Mouse (Mus musculus): ENCODE results near the gene Nudt22.
"Not testable (repeated sequence)": the region's sequence is repeated elsewhere in the genome, so short reads cannot be mapped to it uniquely, and the experiment has no call there.

Nudt22 gene

GRCm38 (mm10) chr19:6995255-6995991 lies 494 bp downstream of the Nudt22 start:
- peak; percentile 66 for DNase-seq (ENCODE audit: low read depth, low spot score)

- no peak for DNase-seq (ENCODE audit: low read depth, low spot score)
These were observed 1.4 kb downstream of the Nudt22 start for GRCm38 (mm10) chr19:6994489-6994888.

GRCm38 (mm10) chr19:6994002-6994401 lies 1.9 kb downstream of the Nudt22 start:
- no peak for DNase-seq (ENCODE audit: low read depth, low spot score)

GRCm38 (mm10) chr19:6993011-6993770 lies 2.7 kb downstream of the Nudt22 start:
- no peak for DNase-seq (ENCODE audit: low read depth, low spot score)

GRCm38 (mm10) chr19:6992011-6992858 lies 3.7 kb downstream of the Nudt22 start, which contains the start of gene Dnajc4:
Gene Dnajc4, minus strand, starts transcription at chr19:6992572.
- DNase-seq (ENCODE audit: low read depth, low spot score), result peak; percentile 99

- not testable (repeated sequence) for DNase-seq (ENCODE audit: low read depth, low spot score)
These were observed 4.8 kb downstream of the Nudt22 start for GRCm38 (mm10) chr19:6991166-6991565.

- DNase-seq (ENCODE audit: low read depth, low spot score), result no peak
These were observed 5.2 kb downstream of the Nudt22 start for GRCm38 (mm10) chr19:6990712-6991111.

- no peak for DNase-seq (ENCODE audit: low read depth, low spot score)
These were observed 6.7 kb downstream of the Nudt22 start for GRCm38 (mm10) chr19:6989251-6989650.

- peak; percentile 46 for DNase-seq (ENCODE audit: low read depth, low spot score)
These were observed 8.0 kb downstream of the Nudt22 start for GRCm38 (mm10) chr19:6987904-6988285.

GRCm38 (mm10) chr19:6987061-6987903 lies 8.6 kb downstream of the Nudt22 start, which contains the start of gene Vegfb:
Gene Vegfb, minus strand, starts transcription at chr19:6987651.
- peak; percentile 67 for DNase-seq (ENCODE audit: low read depth, low spot score)

- no peak for DNase-seq (ENCODE audit: low read depth, low spot score)
These were observed 9.8 kb downstream of the Nudt22 start for GRCm38 (mm10) chr19:6985951-6986708.

- DNase-seq (ENCODE audit: low read depth, low spot score), result no peak
These were observed 10.6 kb downstream of the Nudt22 start for GRCm38 (mm10) chr19:6985300-6985699.

- no peak for DNase-seq (ENCODE audit: low read depth, low spot score)
These were observed 12.3 kb downstream of the Nudt22 start for GRCm38 (mm10) chr19:6983621-6984020.

- no peak for DNase-seq (ENCODE audit: low read depth, low spot score)
These were observed 14.5 kb downstream of the Nudt22 start for GRCm38 (mm10) chr19:6981465-6981864.

- DNase-seq (ENCODE audit: low read depth, low spot score), result peak; percentile 99
These were observed 15.4 kb downstream of the Nudt22 start, which contains the start of gene Fkbp2 for GRCm38 (mm10) chr19:6980381-6981093. Gene Fkbp2, minus strand, starts transcription at chr19:6980501.

GRCm38 (mm10) chr19:6979486-6980380 lies 16.2 kb downstream of the Nudt22 start:
- peak; percentile 100 for DNase-seq (ENCODE audit: low read depth, low spot score)

GRCm38 (mm10) chr19:6979001-6979479 lies 16.9 kb downstream of the Nudt22 start:
- DNase-seq (ENCODE audit: low read depth, low spot score), result peak; percentile 65

- no peak for DNase-seq (ENCODE audit: low read depth, low spot score)
These were observed 17.3 kb downstream of the Nudt22 start for GRCm38 (mm10) chr19:6978639-6978974.
